Mouse (Mus musculus) left cerebral cortex, postnatal 25 days (tissue): ENCODE results near the gene Cspg5. TPM values are rescaled to one million over a fixed set of nuclear protein-coding genes. Genes with fewer than 3 reads are reported as not detected.

Experiments used
- DNase-seq, 2 experiments: peaks; one replicate each; pipeline ENCODE4 v3.0.0; 2022; ENCODE audit warnings: low spot score in 2 of 2, mixed read lengths in 1 of 2
- intact Hi-C: fragments of 180-260 bp; cut with DNase I; formaldehyde crosslinking; loops from one replicate; pipeline ENCODE4 v1.15.1; 2025
- microRNA-seq, 2 experiments: library from miRNA; unstranded; fragments of <30 nt; microRNA quantifications; one replicate each; pipeline ENCODE4 v1.2.0; 2022
- total RNA-seq, 2 experiments: library from RNA; stranded (reverse); gene quantifications; 2 replicates each; pipeline ENCODE4 v1.2.3; 2021

Cspg5 gene
- total RNA-seq, 2 experiments from 2014 or later = 376 to 397 TPM

- DNase-seq = peak; percentile 86 to 92
- intact Hi-C loops = loop anchor here (2.0 to 10.0 kb wide), 4 partner anchors 48 to 192 kb away; no protein-coding TSS in a partner anchor
Measured at GRCm38 (mm10) chr9:110296867-110297627, 53.5 kb downstream of the Cspg5 start.

GRCm38 (mm10) chr9:110304516-110304915 lies 60.9 kb downstream of the Cspg5 start:
- intact Hi-C loops = no loop called here
- no peak for DNase-seq

GRCm38 (mm10) chr9:110304969-110305651 lies 61.5 kb downstream of the Cspg5 start, which contains the start of gene Elp6:
Elp6 (plus strand) TSS chr9:110305173.
- DNase-seq = peak; percentile 94 to 96
- intact Hi-C loops = no loop called here

GRCm38 (mm10) chr9:110306371-110306770 lies 62.8 kb downstream of the Cspg5 start:
- intact Hi-C loops = no loop called here
- DNase-seq = no peak

Small RNA genes lying within 50 kb of the gene (microRNA-seq; reads per million reads assigned to microRNA genes)
- gene Mir6236 = 49.0 to 70.1 reads per million in 2 experiments

Other genes with a start within 250 kb of the Cspg5 start
- 10 to 100 TPM; 71.5 to 75.7 TPM for gene Smarcc1, start 126.1 kb upstream of the Cspg5 start, total RNA-seq
- gene Dhx30, start 126.0 kb upstream of the Cspg5 start, total RNA-seq = 100 to 1,000 TPM; 153 to 164 TPM
- 10 to 100 TPM; 12.7 to 13.3 TPM for gene Elp6, start 61.4 kb downstream of the Cspg5 start, total RNA-seq
- gene Scap, start 89.5 kb downstream of the Cspg5 start, total RNA-seq = 10 to 100 TPM; 87.6 to 95.2 TPM
- gene Ptpn23, start 164.4 kb downstream of the Cspg5 start, total RNA-seq = 10 to 100 TPM; 52.6 to 53.8 TPM
- gene Ngp, start 176.0 kb downstream of the Cspg5 start, total RNA-seq = not detected
- gene Klhl18, start 232.9 kb downstream of the Cspg5 start, total RNA-seq = 10 to 100 TPM; 26.8 to 29.9 TPM
- gene Kif9, start 233.2 kb downstream of the Cspg5 start, total RNA-seq = 1 to 10 TPM; 3.6 to 4.0 TPM